Mouse (Mus musculus) frontal cortex, postnatal 25 days (tissue): Measurements from ENCODE around the gene Tbc1d2.

Experiments
- DNase-seq, 2 experiments: peaks; one replicate each; pipeline ENCODE4 v3.0.0; 2022; ENCODE audit warnings: low spot score in 2 of 2

Gene Tbc1d2

GRCm38 (mm10) chr4:46650086-46650753, at the start of gene Tbc1d2:
TSS of gene Tbc1d2 (minus strand) at chr4:46650209.
- peak; percentile 87 to 88 for DNase-seq

GRCm38 (mm10) chr4:46696467-46696866, 46.5 kb upstream of the Tbc1d2 start:
- no peak for DNase-seq

- no peak for DNase-seq
Measured at GRCm38 (mm10) chr4:46690565-46690964, 40.6 kb upstream of the Tbc1d2 start.

GRCm38 (mm10) chr4:46690023-46690420, 40.0 kb upstream of the Tbc1d2 start:
- DNase-seq = no peak

- DNase-seq = peak; percentile 66 to 81
Measured at GRCm38 (mm10) chr4:46689397-46690022, 39.5 kb upstream of the Tbc1d2 start.

GRCm38 (mm10) chr4:46688213-46688832, 38.3 kb upstream of the Tbc1d2 start:
- DNase-seq = no peak

GRCm38 (mm10) chr4:46684160-46684559, 34.2 kb upstream of the Tbc1d2 start:
- peak; percentile 33 to 64 for DNase-seq

GRCm38 (mm10) chr4:46676646-46677045, 26.6 kb upstream of the Tbc1d2 start:
- DNase-seq = no peak

- DNase-seq = no peak
Measured at GRCm38 (mm10) chr4:46675992-46676391, 26.0 kb upstream of the Tbc1d2 start.

- no peak for DNase-seq
Measured at GRCm38 (mm10) chr4:46675272-46675785, 25.3 kb upstream of the Tbc1d2 start.

- DNase-seq = no peak
Measured at GRCm38 (mm10) chr4:46668620-46669019, 18.6 kb upstream of the Tbc1d2 start.

- no peak for DNase-seq
Measured at GRCm38 (mm10) chr4:46666420-46666819, 16.4 kb upstream of the Tbc1d2 start.

GRCm38 (mm10) chr4:46665371-46665774, 15.4 kb upstream of the Tbc1d2 start:
- DNase-seq = no peak

- DNase-seq = no peak
Measured at GRCm38 (mm10) chr4:46664123-46665009, 14.4 kb upstream of the Tbc1d2 start.

GRCm38 (mm10) chr4:46661433-46661832, 11.4 kb upstream of the Tbc1d2 start:
- no peak for DNase-seq

GRCm38 (mm10) chr4:46658946-46659345, 8.9 kb upstream of the Tbc1d2 start:
- DNase-seq = no peak

GRCm38 (mm10) chr4:46657116-46657515, 7.1 kb upstream of the Tbc1d2 start:
- DNase-seq = peak; percentile 65 to 71

- DNase-seq = no peak
Measured at GRCm38 (mm10) chr4:46655956-46656355, 5.9 kb upstream of the Tbc1d2 start.

- no peak for DNase-seq
Measured at GRCm38 (mm10) chr4:46655298-46655697, 5.3 kb upstream of the Tbc1d2 start.

- no peak for DNase-seq
Measured at GRCm38 (mm10) chr4:46649161-46649560, 848 bp downstream of the Tbc1d2 start.

- DNase-seq = no peak
Measured at GRCm38 (mm10) chr4:46643676-46644112, 6.3 kb downstream of the Tbc1d2 start.
